Comparison of ENCODE assay signal across 15 mouse cellular contexts in the genomic region with DNA sequence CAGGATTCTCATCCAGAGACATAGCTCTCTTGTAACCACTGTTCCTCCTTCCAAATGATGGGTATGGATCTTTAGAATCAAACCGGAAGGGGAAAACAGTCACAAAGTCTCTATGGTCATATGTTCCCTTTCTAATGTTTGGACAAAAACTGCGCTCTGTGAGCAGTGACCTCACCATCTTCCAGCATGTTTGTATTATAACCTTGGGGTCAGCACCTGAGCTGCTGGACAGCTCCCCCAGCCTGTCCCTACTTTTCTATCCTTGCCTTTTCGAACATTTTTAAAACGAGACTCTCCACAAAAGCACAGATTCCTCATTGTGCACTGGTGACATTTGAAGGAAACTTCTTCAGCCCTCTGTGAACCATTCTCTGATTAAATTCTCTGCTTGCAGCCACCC. TPM values are rescaled to one million over a fixed set of nuclear protein-coding genes. Genes with fewer than 3 reads are reported as not detected.
DNase-seq lines count a peak whose midpoint lies in the region; ATAC-seq and TF ChIP-seq lines count a peak whose summit lies in the region.
"Had no signal": no experiment of that assay in that cellular context is flagged by ENCODE, and none has a peak within 500 bp of the region (broad histone marks: within the 10 kb centered on the region; RNA-seq: fewer than 3 reads in every experiment).

No protein-coding gene starts in this region.

- peaks cover 7% of the 10 kb centered on the region; the same call in 1 of the 2 replicates for H3K27me3 ChIP-seq in kidney, postnatal 0 days (ENCODE audit: insufficient read depth, low read length)
- 0 out of 2 replicates have a peak, but pooled peaks cover 2% of the 10 kb centered on the region for H3K27me3 ChIP-seq in kidney, adult 2 months (replicated peaks; ENCODE audit: control insufficient read depth, insufficient read depth, low read length)

- peak; percentile 5 to 57 for DNase-seq in adrenal gland, adult (ENCODE audit: inconsistent age in 2 of 2, low spot score in 1 of 2)
- no peak for DNase-seq in adrenal gland, postnatal 4 days (ENCODE audit: low spot score in 2 of 2)
- DNase-seq in kidney, postnatal 0 days (ENCODE audit: low spot score) = peak; percentile 55
- DNase-seq in kidney, adult 2 months = no peak
- DNase-seq in urinary bladder, postnatal 25 days (ENCODE audit: low spot score) = peak; percentile 4
- DNase-seq in urinary bladder, adult 2 months (ENCODE audit: low spot score) = no peak
- DNase-seq in spleen, adult 12 weeks (ENCODE audit: low spot score) = no peak
- no peak for DNase-seq in layer of hippocampus, adult 18-20 months (ENCODE audit: low spot score in 2 of 2)
- DNase-seq: cerebellum, adult 11 months; gastrocnemius, postnatal 36 days had no signal

- H3K4me1 ChIP-seq in kidney, postnatal 0 days (replicated peaks; ENCODE audit: insufficient read depth, low read length) = 0 out of 2 replicates have a peak, but pooled peaks cover 9% of the 10 kb centered on the region
- no peaks in the 10 kb centered on the region for H3K4me1 ChIP-seq in kidney, adult 2 months (ENCODE audit: control insufficient read depth, insufficient read depth, low read length)

- 42% methylated on average over 4 of the region's 4 CpGs for WGBS in kidney, postnatal 0 days
- WGBS in kidney, adult 2 months = 40% methylated on average over 4 of the region's 4 CpGs

- no peaks in the 10 kb centered on the region for H3K36me3 ChIP-seq in kidney, postnatal 0 days (ENCODE audit: insufficient read depth, low read length)
- H3K36me3 ChIP-seq in kidney, adult 2 months (ENCODE audit: control insufficient read depth, insufficient read depth, low read length) = no peaks in the 10 kb centered on the region
- H3K36me3 ChIP-seq: embryonic facial prominence, embryonic 13.5 days; limb, embryonic 12.5 days; midbrain, embryonic 13.5 days had no signal

- no peak for TF ChIP-seq POLR2A in kidney, adult 2 months (IDR thresholded peaks at IDR 0.05; ENCODE audit: low read depth, low read length)

- no peak overlapping the region for H3K27ac ChIP-seq in kidney, postnatal 0 days
- H3K27ac ChIP-seq in kidney, adult 2 months (ENCODE audit: insufficient read depth, low read depth, low read length) = no peak overlapping the region
- H3K27ac ChIP-seq: embryonic facial prominence, embryonic 13.5 days; limb, embryonic 12.5 days; midbrain, embryonic 13.5 days had no signal

- no peak for ATAC-seq in kidney, postnatal 0 days (replicated peaks; ENCODE audit: low FRiP score, low read depth)
- ATAC-seq: forebrain, embryonic 16.5 days; intestine, postnatal 0 days; midbrain, embryonic 13.5 days had no signal

- H3K9me3 ChIP-seq in kidney, postnatal 0 days (replicated peaks; ENCODE audit: low read length) = no peaks in the 10 kb centered on the region
- H3K9me3 ChIP-seq: embryonic facial prominence, embryonic 13.5 days; limb, embryonic 12.5 days; midbrain, embryonic 13.5 days had no signal

- no peak for TF ChIP-seq CTCF in kidney, postnatal 0 days (IDR thresholded peaks at IDR 0.05; ENCODE audit: low read depth)
- TF ChIP-seq CTCF in kidney, adult 2 months (conservative IDR thresholded peaks at IDR 0.05; ENCODE audit: insufficient read depth, insufficient read length, low read depth, low read length) = no peak

- H3K9ac ChIP-seq in kidney, postnatal 0 days (ENCODE audit: low read depth, low read length) = no peak overlapping the region
- H3K9ac ChIP-seq: embryonic facial prominence, embryonic 13.5 days; limb, embryonic 12.5 days; midbrain, embryonic 13.5 days had no signal

- no peak overlapping the region for H3K4me2 ChIP-seq in kidney, postnatal 0 days (ENCODE audit: low read length)
- H3K4me2 ChIP-seq: embryonic facial prominence, embryonic 13.5 days; limb, embryonic 12.5 days; midbrain, embryonic 13.5 days had no signal

- no peak overlapping the region for H3K4me3 ChIP-seq in kidney, postnatal 0 days (replicated peaks; ENCODE audit: low read depth, low read length)
- H3K4me3 ChIP-seq in kidney, adult 2 months (ENCODE audit: insufficient read depth, low read depth, low read length) = no peak overlapping the region
- H3K4me3 ChIP-seq: embryonic facial prominence, embryonic 13.5 days; limb, embryonic 12.5 days; midbrain, embryonic 13.5 days had no signal

RNA-seq across cellular contexts. Expression of a gene that starts 5.3 kb away (rescaled TPM):
- total RNA-seq in adrenal gland, postnatal 4 days (2021) = 1 to 10 TPM; 4.4 to 4.6 TPM
- 0.22 and 0.24 TPM in 2 replicates for polyA plus RNA-seq in kidney, postnatal 0 days (2015; fragmentation: Nextera tagmentation; extraction: Ambion mirVana)
- 2.5 and 2.6 TPM in 2 replicates for polyA plus RNA-seq in kidney, adult 2 months (2012; rRNA removed)
- 2.1 and 3.1 TPM in 2 replicates for polyA plus RNA-seq in urinary bladder, adult 2 months (2012; rRNA removed)
- 10 to 100 TPM; 23.6 to 24.0 TPM for total RNA-seq in layer of hippocampus, adult 18-20 months (2021)

Comparison
In these comparisons a context has a peak if more than half of its experiments do, and no peak if none do; other contexts are left out.
1. DNase-seq: peak in adrenal gland, adult (2 of 2), kidney, postnatal 0 days (single experiment) and urinary bladder, postnatal 25 days (single experiment); none in adrenal gland, postnatal 4 days (0 of 2), kidney, adult 2 months (single experiment), urinary bladder, adult 2 months (single experiment), spleen, adult 12 weeks (single experiment) and layer of hippocampus, adult 18-20 months (0 of 2).